Mouse (Mus musculus) heart, embryonic 12.5 days (tissue): ENCODE measurements at regions not wholly inside any gene's neighbourhood (a gene's known extent, or its start where the extent isn't known, plus 50 kb on each side); places are given as distances from the start of the nearest gene placed in this dataset.

ENCODE experiments used
- ATAC-seq: fragments of 200-750 bp; cut with Nextera tagmentation; 2 replicates; pipeline ENCODE4 v1.8.0; 2017; ENCODE audit warnings: moderate TSS enrichment, moderate library complexity; ENCODE audit not compliant: insufficient number of reproducible peaks, low FRiP score
- H3K27ac ChIP-seq: fragments of 300-500 bp; sonication (generic); 2 replicates; pipeline ENCODE4 v1.5.1; 2016; ENCODE audit warnings: mild to moderate bottlenecking, moderate library complexity; ENCODE audit not compliant: poor library complexity, severe bottlenecking
- H3K27me3 ChIP-seq: fragments of 300-500 bp; sonication (generic); replicated peaks from 2 replicates; pipeline ENCODE4 v1.6.1; 2016; ENCODE audit warnings: mild to moderate bottlenecking, moderate library complexity
- H3K36me3 ChIP-seq: fragments of 300-500 bp; sonication (generic); 2 replicates; pipeline ENCODE4 v1.6.1; 2016; ENCODE audit warnings: mild to moderate bottlenecking, moderate library complexity
- H3K4me1 ChIP-seq: fragments of 300-500 bp; sonication (generic); replicated peaks from 2 replicates; pipeline ENCODE4 v1.6.1; 2016; ENCODE audit warnings: mild to moderate bottlenecking
- H3K4me2 ChIP-seq: fragments of 300-500 bp; sonication (generic); 2 replicates; pipeline ENCODE4 v1.6.1; 2016; ENCODE audit warnings: mild to moderate bottlenecking, moderate library complexity
- H3K4me3 ChIP-seq: fragments of 300-500 bp; sonication (generic); 2 replicates; pipeline ENCODE4 v1.5.1; 2016; ENCODE audit warnings: mild to moderate bottlenecking
- H3K9ac ChIP-seq: fragments of 300-500 bp; sonication (generic); 2 replicates; pipeline ENCODE4 v1.6.1; 2016; ENCODE audit warnings: mild to moderate bottlenecking, moderate library complexity
- H3K9me3 ChIP-seq: fragments of 300-500 bp; sonication (generic); replicated peaks from 2 replicates; pipeline ENCODE4 v1.6.1; 2016; ENCODE audit warnings: mild to moderate bottlenecking, moderate library complexity
- WGBS: fragments of 180-500 bp; shearing (Covaris S2); methylation state at CpG from one replicate; pipeline ENCODE4 v1.1.7; 2016; 5-methylcytosine and 5-hydroxymethylcytosine counted together

- Histone ChIP-seq H3K9me3 (no peaks in the 10 kb centered on the region), H3K27ac (no peak overlapping the region), H3K9ac (no peak overlapping the region), H3K4me3 (no peak overlapping the region), H3K36me3 (no peaks in the 10 kb centered on the region), H3K4me1 (peaks cover 27% of the 10 kb centered on the region), H3K27me3 (no peaks in the 10 kb centered on the region), H3K4me2 (no peak overlapping the region)
- ATAC-seq: no peak
- WGBS: 73% methylated on average over 4 of the region's 4 CpGs
These were observed 127.5 kb upstream of the Rnaseh2b start for GRCm38 (mm10) chr14:62164918-62165317.

- Histone ChIP-seq H3K4me1 (peaks cover 34% of the 10 kb centered on the region), H3K4me2 (no peak overlapping the region), H3K36me3 (no peaks in the 10 kb centered on the region), H3K27me3 (no peaks in the 10 kb centered on the region), H3K9ac (no peak overlapping the region), H3K27ac (no peak overlapping the region), H3K4me3 (no peak overlapping the region), H3K9me3 (no peaks in the 10 kb centered on the region)
- no peak for ATAC-seq
- WGBS: 83% methylated on average over 1 of the region's 1 CpGs
These were observed 126.4 kb upstream of the Rnaseh2b start for GRCm38 (mm10) chr14:62166006-62166405.

DNA sequence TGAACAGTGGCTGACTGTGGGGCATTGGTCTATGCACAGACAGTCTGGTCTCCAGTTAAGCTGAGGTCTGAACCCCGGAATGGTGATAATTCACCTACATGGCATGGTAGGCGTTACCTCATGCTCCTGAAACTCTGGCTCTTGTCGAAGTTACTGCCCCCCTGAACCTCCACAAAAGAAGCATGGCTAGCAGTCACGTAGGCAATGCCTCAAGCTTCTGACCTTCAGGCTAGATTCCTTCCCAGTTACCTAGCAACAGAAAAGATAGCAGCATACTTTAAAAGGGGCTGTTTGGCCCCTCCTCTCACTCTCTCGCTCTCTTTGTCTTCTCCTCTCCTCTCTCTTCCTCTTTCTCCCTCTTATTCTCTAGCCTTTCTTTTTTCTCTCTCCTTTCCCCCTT lies 125.8 kb upstream of the Rnaseh2b start:
- no peaks in the 10 kb centered on the region for H3K36me3 ChIP-seq
- no peaks in the 10 kb centered on the region for H3K9me3 ChIP-seq
- no peak overlapping the region for H3K27ac ChIP-seq
- H3K9ac ChIP-seq: no peak overlapping the region
- H3K27me3 ChIP-seq: no peaks in the 10 kb centered on the region
- peaks cover 34% of the 10 kb centered on the region for H3K4me1 ChIP-seq
- no peak overlapping the region for H3K4me3 ChIP-seq
- WGBS: 41% methylated on average over 5 of the region's 5 CpGs
- H3K4me2 ChIP-seq: no peak overlapping the region; the same call in 1 of the 2 replicates
- no peak for ATAC-seq

DNA sequence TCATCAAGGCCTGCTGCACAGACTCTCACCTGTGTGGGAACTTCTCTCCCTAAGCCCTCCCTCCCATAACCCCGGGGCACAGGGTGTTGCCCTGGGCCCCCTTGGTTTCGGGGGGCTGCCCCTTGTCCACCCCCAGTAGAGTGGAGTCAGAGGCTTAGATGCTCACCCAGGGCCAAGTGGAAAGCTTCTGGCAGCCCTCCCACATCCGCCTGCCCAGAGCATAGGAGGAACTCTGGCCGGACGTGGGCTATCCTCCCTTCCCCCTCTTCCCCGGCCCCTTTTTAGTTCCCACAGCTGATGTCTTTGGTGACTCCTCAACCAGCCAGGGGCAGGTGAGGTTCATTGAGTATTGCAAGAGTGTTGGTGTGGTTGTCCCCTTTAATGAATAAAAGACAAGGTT lies 125.3 kb upstream of the Rnaseh2b start:
- no peak overlapping the region for H3K4me3 ChIP-seq
- no peak overlapping the region for H3K9ac ChIP-seq
- no peaks in the 10 kb centered on the region for H3K36me3 ChIP-seq
- H3K9me3 ChIP-seq: no peaks in the 10 kb centered on the region
- no peak overlapping the region for H3K4me2 ChIP-seq
- H3K4me1 ChIP-seq: peaks cover 34% of the 10 kb centered on the region
- no peaks in the 10 kb centered on the region for H3K27me3 ChIP-seq
- H3K27ac ChIP-seq: no peak overlapping the region
- WGBS: 77% methylated on average over 6 of the region's 6 CpGs
- ATAC-seq: no peak

DNA sequence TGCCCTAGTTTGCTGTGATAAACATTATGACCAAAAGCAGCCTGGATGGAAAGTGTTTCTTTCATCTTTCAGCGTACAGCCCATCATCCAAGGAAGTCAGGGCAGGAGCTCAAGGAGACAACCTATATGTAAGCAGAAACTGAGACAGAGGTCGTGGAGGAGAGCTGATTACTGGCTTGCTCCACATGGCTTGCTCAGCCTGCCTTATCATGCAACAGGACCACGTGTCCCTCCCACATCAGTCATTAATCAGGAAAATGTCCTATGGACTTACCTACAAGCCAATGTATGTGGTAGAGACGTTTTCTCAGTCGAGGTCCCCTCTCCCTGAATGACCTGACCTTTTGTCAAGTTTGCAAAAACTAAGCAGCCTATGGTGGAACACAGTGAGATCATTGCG lies 123.7 kb upstream of the Rnaseh2b start:
- Histone ChIP-seq H3K9ac (no peak overlapping the region), H3K4me1 (peaks cover 47% of the 10 kb centered on the region), H3K4me3 (no peak overlapping the region), H3K36me3 (no peaks in the 10 kb centered on the region), H3K27ac (no peak overlapping the region), H3K9me3 (no peaks in the 10 kb centered on the region), H3K27me3 (no peaks in the 10 kb centered on the region), H3K4me2 (no peak overlapping the region)
- 47% methylated on average over 6 of the region's 6 CpGs for WGBS
- no peak for ATAC-seq

DNA sequence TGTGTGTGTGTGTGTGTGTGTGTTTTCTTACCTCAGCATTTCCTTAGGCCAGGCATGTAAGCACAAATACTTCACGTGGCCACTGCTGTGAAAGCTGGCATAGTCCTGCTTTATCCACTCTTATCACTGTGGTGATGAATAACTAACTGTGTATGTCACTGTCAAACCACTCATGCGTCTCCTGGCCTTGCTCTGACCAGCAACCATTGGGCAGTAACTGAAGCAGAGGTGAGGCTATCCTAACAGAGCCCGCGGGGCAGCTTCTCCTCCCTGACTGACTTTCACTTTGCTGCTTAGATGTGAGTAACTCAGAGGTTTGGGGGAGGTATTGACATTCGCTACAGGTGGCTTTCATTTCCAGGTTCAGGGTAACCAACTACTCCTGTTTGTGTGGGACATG lies 122.0 kb upstream of the Rnaseh2b start:
- WGBS: 40% methylated on average over 5 of the region's 5 CpGs
- Histone ChIP-seq H3K4me2 (no peak overlapping the region), H3K27me3 (no peaks in the 10 kb centered on the region), H3K4me1 (peaks cover 63% of the 10 kb centered on the region), H3K9me3 (no peaks in the 10 kb centered on the region), H3K4me3 (no peak overlapping the region), H3K27ac (no peak overlapping the region), H3K36me3 (no peaks in the 10 kb centered on the region), H3K9ac (no peak overlapping the region)
- no peak for ATAC-seq

GRCm38 (mm10) chr14:62171256-62172047 lies 120.9 kb upstream of the Rnaseh2b start:
- ATAC-seq: no peak
- H3K4me2 ChIP-seq: no peak overlapping the region

GRCm38 (mm10) chr14:62173835-62174530 lies 118.4 kb upstream of the Rnaseh2b start:
- Histone ChIP-seq H3K36me3 (no peaks in the 10 kb centered on the region), H3K4me1 (peaks cover 48% of the 10 kb centered on the region), H3K27ac (no peak overlapping the region), H3K9ac (no peak overlapping the region), H3K4me3 (no peak overlapping the region), H3K27me3 (no peaks in the 10 kb centered on the region), H3K9me3 (no peaks in the 10 kb centered on the region), H3K4me2 (peak overlapping the region; percentile 12; the same call in 1 of the 2 replicates)
- WGBS: 50% methylated on average over 16 of the region's 16 CpGs
- no peak for ATAC-seq

More at GRCm38 (mm10) chr14:62171256-62172047, 120.9 kb upstream of the Rnaseh2b start:
- WGBS: 79% methylated on average over 15 of the region's 15 CpGs
- H3K9me3 ChIP-seq: no peaks in the 10 kb centered on the region
- H3K4me1 ChIP-seq: peaks cover 62% of the 10 kb centered on the region
- no peak overlapping the region for H3K27ac ChIP-seq
- no peaks in the 10 kb centered on the region for H3K36me3 ChIP-seq
- H3K4me3 ChIP-seq: no peak overlapping the region
- H3K9ac ChIP-seq: no peak overlapping the region
- H3K27me3 ChIP-seq: no peaks in the 10 kb centered on the region

GRCm38 (mm10) chr14:62175384-62176048 lies 116.9 kb upstream of the Rnaseh2b start:
- H3K27me3 ChIP-seq: no peaks in the 10 kb centered on the region
- no peak overlapping the region for H3K9ac ChIP-seq
- no peak overlapping the region for H3K4me2 ChIP-seq
- no peaks in the 10 kb centered on the region for H3K36me3 ChIP-seq
- no peak for ATAC-seq
- H3K4me3 ChIP-seq: no peak overlapping the region
- H3K9me3 ChIP-seq: no peaks in the 10 kb centered on the region
- WGBS: 53% methylated on average over 12 of the region's 12 CpGs
- peaks cover 37% of the 10 kb centered on the region for H3K4me1 ChIP-seq
- H3K27ac ChIP-seq: no peak overlapping the region

DNA sequence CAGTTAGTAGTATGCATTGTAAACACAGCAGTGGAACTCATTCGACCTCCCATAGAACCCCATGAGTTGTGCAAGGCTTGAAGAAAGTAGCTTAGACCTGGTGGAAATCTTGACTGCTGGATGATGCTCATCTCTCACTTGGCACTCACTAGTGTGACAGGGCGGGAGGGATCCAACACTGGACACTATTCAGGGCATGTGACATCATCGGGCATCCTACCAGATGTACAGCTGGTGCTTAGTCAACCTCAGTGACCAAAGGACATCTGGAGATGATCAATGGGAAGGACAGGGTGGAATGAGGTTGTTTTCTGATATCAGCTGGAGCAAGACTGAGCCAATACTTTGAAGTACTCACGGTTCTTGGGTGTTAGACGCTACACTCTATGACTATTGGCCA lies 114.9 kb upstream of the Rnaseh2b start:
- Histone ChIP-seq H3K9me3 (no peaks in the 10 kb centered on the region), H3K27me3 (no peaks in the 10 kb centered on the region), H3K9ac (no peak overlapping the region), H3K4me2 (no peak overlapping the region), H3K4me3 (no peak overlapping the region), H3K27ac (no peak overlapping the region), H3K36me3 (no peaks in the 10 kb centered on the region), H3K4me1 (peaks cover 32% of the 10 kb centered on the region)
- ATAC-seq: no peak
- 74% methylated on average over 5 of the region's 5 CpGs for WGBS

GRCm38 (mm10) chr14:62187360-62187759 lies 105.0 kb upstream of the Rnaseh2b start:
- no peak for ATAC-seq
- 85% methylated on average over 11 of the region's 11 CpGs for WGBS

More at GRCm38 (mm10) chr14:62187360-62187759, 105.0 kb upstream of the Rnaseh2b start:
- H3K27me3 ChIP-seq: no peaks in the 10 kb centered on the region
- no peak overlapping the region for H3K9ac ChIP-seq
- H3K36me3 ChIP-seq: no peaks in the 10 kb centered on the region
- H3K4me3 ChIP-seq: no peak overlapping the region
- no peak overlapping the region for H3K27ac ChIP-seq
- H3K4me1 ChIP-seq: no peaks in the 10 kb centered on the region
- no peak overlapping the region for H3K4me2 ChIP-seq
- H3K9me3 ChIP-seq: no peaks in the 10 kb centered on the region
